In genomic region chr10:116334120-116334519, GRCm38 (mm10) we compare ENCODE assay signal across 22 mouse cellular contexts.
"Had no signal": no experiment of that assay in that cellular context is flagged by ENCODE, and none has a peak within 500 bp of the region (broad histone marks: within the 10 kb centered on the region; RNA-seq: fewer than 3 reads in every experiment).

No protein-coding gene starts in this region.

- DNase-seq: kidney, adult 8-10 months; kidney, postnatal 36 days; layer of hippocampus, postnatal 36 days; liver; lung, adult 18-20 months; lung, postnatal 10 days; lung, postnatal 36 days; right cerebral cortex, postnatal 25 days; spleen, adult 18-20 months; thymus, postnatal 25 days had no signal

- H3K9me3 ChIP-seq: limb, embryonic 12.5 days; liver, embryonic 12.5 days; liver, embryonic 15.5 days; lung, embryonic 15.5 days; midbrain, embryonic 12.5 days; neural tube, embryonic 13.5 days; stomach, embryonic 15.5 days had no signal

- ATAC-seq: intestine, postnatal 0 days; liver, embryonic 12.5 days had no signal

- H3K27ac ChIP-seq: kidney, postnatal 0 days; left cerebral cortex, adult 2 months; limb, embryonic 12.5 days; liver, embryonic 12.5 days; liver, embryonic 15.5 days; lung, embryonic 15.5 days; midbrain, embryonic 12.5 days; neural tube, embryonic 13.5 days; stomach, embryonic 15.5 days had no signal

- H3K9ac ChIP-seq: limb, embryonic 12.5 days; liver, embryonic 12.5 days; liver, embryonic 15.5 days; lung, embryonic 15.5 days; midbrain, embryonic 12.5 days; neural tube, embryonic 13.5 days; stomach, embryonic 15.5 days had no signal

- H3K4me1 ChIP-seq: liver, embryonic 12.5 days; liver, embryonic 15.5 days; megakaryocyte, embryonic 14.5 days; midbrain, embryonic 12.5 days; stomach, embryonic 15.5 days had no signal

- H3K4me2 ChIP-seq: limb, embryonic 12.5 days; liver, embryonic 12.5 days; liver, embryonic 15.5 days; lung, embryonic 15.5 days; midbrain, embryonic 12.5 days; neural tube, embryonic 13.5 days; stomach, embryonic 15.5 days had no signal

- H3K36me3 ChIP-seq: limb, embryonic 12.5 days; liver, embryonic 12.5 days; liver, embryonic 15.5 days; lung, embryonic 15.5 days; midbrain, embryonic 12.5 days; neural tube, embryonic 13.5 days; stomach, embryonic 15.5 days had no signal

- H3K27me3 ChIP-seq: limb, embryonic 12.5 days; liver, embryonic 12.5 days; liver, embryonic 15.5 days; lung, embryonic 15.5 days; midbrain, embryonic 12.5 days; stomach, embryonic 15.5 days had no signal

- H3K4me3 ChIP-seq: left cerebral cortex, adult 2 months; limb, embryonic 12.5 days; liver, embryonic 12.5 days; liver, embryonic 15.5 days; lung, embryonic 15.5 days; megakaryocyte, embryonic 14.5 days; midbrain, embryonic 12.5 days; myocyte; neural tube, embryonic 13.5 days; stomach, embryonic 15.5 days had no signal
